Mouse (Mus musculus): ENCODE results near the gene Sec11a.

- TF ChIP-seq CTCF (IDR thresholded peaks at IDR 0.05; ENCODE audit: low read depth) (no peak; the same call in 1 of the 2 replicates), EP300 (IDR thresholded peaks at IDR 0.05; ENCODE audit: low read depth) (no peak)
Observed at GRCm38 (mm10) chr7:80992631-80992979, 45.0 kb upstream of the Sec11a start.

Data from liver, embryonic 14.5 days (tissue).